ENCODE assay signal across 9 mouse cellular contexts in the genomic region with DNA sequence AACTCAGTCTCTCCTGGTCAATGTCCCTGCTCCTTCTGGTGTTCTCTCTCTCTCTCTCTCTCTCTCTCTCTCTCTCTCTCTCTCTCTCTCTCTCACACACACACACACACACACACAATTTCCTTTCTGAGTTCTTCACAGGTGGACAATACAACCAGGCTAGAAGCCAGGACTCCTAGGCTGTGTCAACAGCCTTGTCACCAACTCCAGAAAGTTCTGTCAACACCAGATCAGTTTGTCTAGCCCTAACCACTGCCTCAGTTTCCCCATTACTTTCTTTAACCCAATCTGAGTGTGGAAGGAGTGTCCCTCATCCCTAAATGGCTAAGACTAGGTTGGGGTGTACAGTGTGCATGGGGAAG. TPM values are rescaled to one million over a fixed set of nuclear protein-coding genes. Genes with fewer than 3 reads are reported as not detected.
DNase-seq lines count a peak whose midpoint lies in the region; ATAC-seq and TF ChIP-seq lines count a peak whose summit lies in the region.
"Had no signal": no experiment of that assay in that cellular context is flagged by ENCODE, and none has a peak within 500 bp of the region (broad histone marks: within the 10 kb centered on the region; RNA-seq: fewer than 3 reads in every experiment).

No protein-coding gene starts in this region.

- H3K4me1 ChIP-seq in heart, embryonic 11.5 days (ENCODE audit: control insufficient read depth, insufficient read depth, low read length), result peaks cover 44% of the 10 kb centered on the region
- H3K4me1 ChIP-seq in ES-E14 (ENCODE audit: control insufficient read depth in 2 of 2, insufficient read depth in 2 of 2, low read length in 2 of 2, poor library complexity in 1 of 2), result peaks cover 0 to 23% of the 10 kb centered on the region in 2 experiments; a peak in 2 of 4 replicates
- peaks cover 39% of the 10 kb centered on the region for H3K4me1 ChIP-seq in hindbrain, embryonic 14.5 days (replicated peaks; ENCODE audit: control insufficient read depth, insufficient read depth, low read length)
- peaks cover 48% of the 10 kb centered on the region for H3K4me1 ChIP-seq in midbrain, embryonic 13.5 days (replicated peaks)
- no peaks in the 10 kb centered on the region for H3K4me1 ChIP-seq in thymus, adult 2 months (replicated peaks; ENCODE audit: control insufficient read depth, insufficient read depth, low read length)

- no peak for TF ChIP-seq CTCF in thymus, adult 2 months (IDR thresholded peaks at IDR 0.05; ENCODE audit: borderline replicate concordance, control insufficient read depth, extremely low read depth, insufficient read depth, low read length, poor library complexity)

- no peaks in the 10 kb centered on the region for H3K36me3 ChIP-seq in heart, embryonic 11.5 days (ENCODE audit: control insufficient read depth, insufficient read depth, low read length)
- no peaks in the 10 kb centered on the region for H3K36me3 ChIP-seq in ES-E14 (ENCODE audit: control insufficient read depth, insufficient read depth, low read length, poor library complexity, severe bottlenecking)
- H3K36me3 ChIP-seq in hindbrain, embryonic 14.5 days (replicated peaks; ENCODE audit: control insufficient read depth, insufficient read depth), result no peaks in the 10 kb centered on the region
- no peaks in the 10 kb centered on the region for H3K36me3 ChIP-seq in midbrain, embryonic 13.5 days
- no peaks in the 10 kb centered on the region for H3K36me3 ChIP-seq in thymus, adult 2 months (ENCODE audit: control insufficient read depth, insufficient read depth, low read length)

- peak overlapping the region; percentile 80; the same call in 1 of the 2 replicates for H3K9ac ChIP-seq in heart, embryonic 11.5 days (ENCODE audit: low read depth, low read length)
- H3K9ac ChIP-seq in ES-E14 (ENCODE audit: insufficient read depth, low read depth, low read length, poor library complexity, severe bottlenecking), result no peak overlapping the region
- peak overlapping the region; percentile 55 for H3K9ac ChIP-seq in hindbrain, embryonic 14.5 days
- peak overlapping the region; percentile 57 for H3K9ac ChIP-seq in midbrain, embryonic 13.5 days (replicated peaks)

- TF ChIP-seq POLR2A in thymus, adult 2 months (IDR thresholded peaks at IDR 0.05; ENCODE audit: control insufficient read depth, extremely low read depth, insufficient read depth, low read length, poor library complexity), result no peak

- DNase-seq in heart, adult 9 months (ENCODE audit: low spot score in 2 of 2), result no peak
- DNase-seq in ES-E14 (ENCODE audit: low read depth, low spot score), result no peak
- DNase-seq in hindbrain, embryonic 14.5 days (ENCODE audit: low spot score), result no peak
- DNase-seq in thymus, adult 2 months, result no peak
- DNase-seq in right cerebral cortex, adult 18-20 months, result no peak
- DNase-seq in right cerebral cortex, postnatal 36 days (ENCODE audit: low spot score in 2 of 2), result no peak

- H3K27me3 ChIP-seq in heart, embryonic 11.5 days (ENCODE audit: control insufficient read depth, insufficient read depth, low read length), result no peaks in the 10 kb centered on the region
- peaks cover 46% of the 10 kb centered on the region for H3K27me3 ChIP-seq in hindbrain, embryonic 14.5 days (ENCODE audit: control insufficient read depth, insufficient read depth, low read length)
- H3K27me3 ChIP-seq in midbrain, embryonic 13.5 days, result peaks cover 53% of the 10 kb centered on the region
- no peaks in the 10 kb centered on the region; the same call in 1 of the 2 replicates for H3K27me3 ChIP-seq in thymus, adult 2 months (ENCODE audit: control insufficient read depth, insufficient read depth, low read length)

- peak overlapping the region; percentile 67 for H3K4me3 ChIP-seq in heart, embryonic 11.5 days (ENCODE audit: low read depth, low read length)
- peak overlapping the region; percentile 33 to 63; a peak in 3 of 4 replicates for H3K4me3 ChIP-seq in ES-E14 (ENCODE audit: insufficient read depth in 1 of 2, low read depth in 1 of 2, low read length in 2 of 2, poor library complexity in 1 of 2, severe bottlenecking in 1 of 2)
- peak overlapping the region; percentile 39 for H3K4me3 ChIP-seq in hindbrain, embryonic 14.5 days (replicated peaks; ENCODE audit: low read length)
- peak overlapping the region; percentile 42 for H3K4me3 ChIP-seq in midbrain, embryonic 13.5 days (replicated peaks)
- H3K4me3 ChIP-seq in thymus, adult 2 months (ENCODE audit: control insufficient read depth, insufficient read depth, low read length), result no peak overlapping the region

- H3K9me3 ChIP-seq in heart, embryonic 11.5 days (replicated peaks; ENCODE audit: control insufficient read depth, low read length), result no peaks in the 10 kb centered on the region
- H3K9me3 ChIP-seq in ES-E14 (ENCODE audit: control insufficient read depth, insufficient read depth, low read depth, low read length), result no peaks in the 10 kb centered on the region
- H3K9me3 ChIP-seq in hindbrain, embryonic 14.5 days (ENCODE audit: control insufficient read depth, low read length), result no peaks in the 10 kb centered on the region
- H3K9me3 ChIP-seq in midbrain, embryonic 13.5 days, result no peaks in the 10 kb centered on the region

- in situ Hi-C loops in ES-E14 (cut with MboI; ENCODE audit: low sequenced_read_pairs in 2 of 2, unreplicated experiment in 2 of 2), result no loop called here

- H3K27ac ChIP-seq in heart, embryonic 11.5 days (ENCODE audit: low read depth, low read length), result peak overlapping the region; percentile 97
- no peak overlapping the region for H3K27ac ChIP-seq in ES-E14 (ENCODE audit: insufficient read depth, low read depth, low read length, poor library complexity, severe bottlenecking)
- H3K27ac ChIP-seq in hindbrain, embryonic 14.5 days, result no peak overlapping the region
- H3K27ac ChIP-seq in midbrain, embryonic 13.5 days, result no peak overlapping the region
- H3K27ac ChIP-seq in thymus, adult 2 months (ENCODE audit: control insufficient read depth, insufficient read depth, low read length), result no peak overlapping the region
- H3K27ac ChIP-seq: macrophage had no signal

- ATAC-seq in heart, embryonic 11.5 days (replicated peaks; ENCODE audit: insufficient number of reproducible peaks, low FRiP score, low TSS enrichment), result no peak
- ATAC-seq in hindbrain, embryonic 14.5 days (ENCODE audit: low FRiP score), result no peak
- ATAC-seq in midbrain, embryonic 13.5 days, result no peak

- H3K4me2 ChIP-seq in heart, embryonic 11.5 days, result peak overlapping the region; percentile 90
- H3K4me2 ChIP-seq in hindbrain, embryonic 14.5 days (replicated peaks), result peak overlapping the region; percentile 67
- H3K4me2 ChIP-seq in midbrain, embryonic 13.5 days (replicated peaks), result peak overlapping the region; percentile 76

TF ChIP-seq in ES-E14, 5 proteins besides CTCF, POLR2A, EP300 and RAD21:
- TF ChIP-seq CHD2 (IDR thresholded peaks at IDR 0.05; ENCODE audit: low read depth, low read length) (no peak), ZC3H11A (IDR thresholded peaks at IDR 0.05; ENCODE audit: borderline replicate concordance, low read depth, low read length) (no peak), ZNF384 (IDR thresholded peaks at IDR 0.05; ENCODE audit: low read depth, low read length) (no peak), MAFK (IDR thresholded peaks at IDR 0.05; ENCODE audit: insufficient read depth, low read depth, low read length) (no peak), HCFC1 (IDR thresholded peaks at IDR 0.05; ENCODE audit: borderline replicate concordance, insufficient read depth, low read length) (no peak)
TF ChIP-seq in ES-E14: peak in this region for 0.

RNA-seq across cellular contexts. Expression of a gene that starts 0.4 kb away (rescaled TPM):
- 37.1 and 42.5 TPM in 2 replicates for polyA plus RNA-seq in heart, embryonic 11.5 days (2014; fragmentation: Nextera tagmentation; extraction: Ambion mirVana)
- total RNA-seq in ES-E14 (2012; rRNA removed), result 64.9 and 86.4 TPM in 2 replicates
- 4.8 and 6.8 TPM in 2 replicates for polyA plus RNA-seq in hindbrain, embryonic 14.5 days (2014; fragmentation: Nextera tagmentation; extraction: Ambion mirVana)
- polyA plus RNA-seq in midbrain, embryonic 13.5 days (2015; fragmentation: Nextera tagmentation; extraction: Ambion mirVana), result 2.8 and 3.8 TPM in 2 replicates
- 0.78 and 2.5 TPM in 2 replicates for polyA plus RNA-seq in thymus, adult 2 months (2012; rRNA removed)
- polyA plus RNA-seq: macrophage had no signal

RNA-seq across cellular contexts. Expression of a gene that starts 34.9 kb away (rescaled TPM):
- polyA plus RNA-seq in heart, embryonic 11.5 days (2014; fragmentation: Nextera tagmentation; extraction: Ambion mirVana), result 200 and 209 TPM in 2 replicates
- total RNA-seq in ES-E14 (2012; rRNA removed), result 173 and 182 TPM in 2 replicates
- polyA plus RNA-seq in hindbrain, embryonic 14.5 days (2014; fragmentation: Nextera tagmentation; extraction: Ambion mirVana), result 319 and 346 TPM in 2 replicates
- 309 and 328 TPM in 2 replicates for polyA plus RNA-seq in midbrain, embryonic 13.5 days (2015; fragmentation: Nextera tagmentation; extraction: Ambion mirVana)
- 294 and 381 TPM in 2 replicates for polyA plus RNA-seq in thymus, adult 2 months (2012; rRNA removed)

RNA-seq across cellular contexts. Expression of a gene that starts 36.5 kb away (rescaled TPM):
- 27.0 and 30.2 TPM in 2 replicates for polyA plus RNA-seq in heart, embryonic 11.5 days (2014; fragmentation: Nextera tagmentation; extraction: Ambion mirVana)
- 10.5 and 18.2 TPM in 2 replicates for total RNA-seq in ES-E14 (2012; rRNA removed)
- polyA plus RNA-seq in hindbrain, embryonic 14.5 days (2014; fragmentation: Nextera tagmentation; extraction: Ambion mirVana), result 53.2 and 55.7 TPM in 2 replicates
- 28.6 and 30.4 TPM in 2 replicates for polyA plus RNA-seq in midbrain, embryonic 13.5 days (2015; fragmentation: Nextera tagmentation; extraction: Ambion mirVana)
- polyA plus RNA-seq in thymus, adult 2 months (2012; rRNA removed), result 0.61 and 1.3 TPM in 2 replicates
- polyA plus RNA-seq: macrophage had no signal

RNA-seq across cellular contexts. Expression of a gene that starts 38.6 kb away (rescaled TPM):
- polyA plus RNA-seq in heart, embryonic 11.5 days (2014; fragmentation: Nextera tagmentation; extraction: Ambion mirVana), result not detected in 2 replicates
- 1.0 and 1.4 TPM in 2 replicates for total RNA-seq in ES-E14 (2012; rRNA removed)
- polyA plus RNA-seq in hindbrain, embryonic 14.5 days (2014; fragmentation: Nextera tagmentation; extraction: Ambion mirVana), result 0.70 TPM in 1 of 2 replicates, not detected in the other
- polyA plus RNA-seq in midbrain, embryonic 13.5 days (2015; fragmentation: Nextera tagmentation; extraction: Ambion mirVana), result 0.47 and 0.53 TPM in 2 replicates
- polyA plus RNA-seq in thymus, adult 2 months (2012; rRNA removed), result 0.22 and 0.34 TPM in 2 replicates
- polyA plus RNA-seq: macrophage had no signal

RNA-seq across cellular contexts. Expression of a gene that starts 44.4 kb away (rescaled TPM):
- 0.27 and 0.30 TPM in 2 replicates for polyA plus RNA-seq in heart, embryonic 11.5 days (2014; fragmentation: Nextera tagmentation; extraction: Ambion mirVana)
- 0.11 and 0.13 TPM in 2 replicates for total RNA-seq in ES-E14 (2012; rRNA removed)
- polyA plus RNA-seq in hindbrain, embryonic 14.5 days (2014; fragmentation: Nextera tagmentation; extraction: Ambion mirVana), result 0.46 and 0.48 TPM in 2 replicates
- polyA plus RNA-seq in midbrain, embryonic 13.5 days (2015; fragmentation: Nextera tagmentation; extraction: Ambion mirVana), result 0.30 and 0.41 TPM in 2 replicates
- 0.04 TPM in 1 of 2 replicates, not detected in the other for polyA plus RNA-seq in thymus, adult 2 months (2012; rRNA removed)
- polyA plus RNA-seq: macrophage had no signal

Comparison
In these comparisons a context has a peak if more than half of its experiments do, and no peak if none do; other contexts are left out.
1. RNA of a gene that starts 36.5 kb away (polyA plus RNA-seq): 53.2 to 55.7 TPM in hindbrain, embryonic 14.5 days, 28.6 to 30.4 TPM in midbrain, embryonic 13.5 days and 27.0 to 30.2 TPM in heart, embryonic 11.5 days; 0.61 to 1.3 TPM in thymus, adult 2 months; every median in the first group is over 10 times any median in the second.
2. Peak in every context shown above with its lines, with median percentiles within 50 percentile points of each other: H3K4me2 ChIP-seq.